Mouse (Mus musculus) T-cell, adult 66 days (primary cell): ENCODE measurements around the gene Gata2. TPM values are rescaled to one million over a fixed set of nuclear protein-coding genes. Genes with fewer than 3 reads are reported as not detected.

Source experiments
- total RNA-seq, 2 experiments: library from RNA; stranded (reverse); gene quantifications; 3 replicates in 1 of 2; 4 replicates in 1 of 2; pipeline ENCODE4 v1.2.4; 2023

Gata2 gene
- 1 to 10 TPM; 1.6 to 3.8 TPM for total RNA-seq

DNA sequence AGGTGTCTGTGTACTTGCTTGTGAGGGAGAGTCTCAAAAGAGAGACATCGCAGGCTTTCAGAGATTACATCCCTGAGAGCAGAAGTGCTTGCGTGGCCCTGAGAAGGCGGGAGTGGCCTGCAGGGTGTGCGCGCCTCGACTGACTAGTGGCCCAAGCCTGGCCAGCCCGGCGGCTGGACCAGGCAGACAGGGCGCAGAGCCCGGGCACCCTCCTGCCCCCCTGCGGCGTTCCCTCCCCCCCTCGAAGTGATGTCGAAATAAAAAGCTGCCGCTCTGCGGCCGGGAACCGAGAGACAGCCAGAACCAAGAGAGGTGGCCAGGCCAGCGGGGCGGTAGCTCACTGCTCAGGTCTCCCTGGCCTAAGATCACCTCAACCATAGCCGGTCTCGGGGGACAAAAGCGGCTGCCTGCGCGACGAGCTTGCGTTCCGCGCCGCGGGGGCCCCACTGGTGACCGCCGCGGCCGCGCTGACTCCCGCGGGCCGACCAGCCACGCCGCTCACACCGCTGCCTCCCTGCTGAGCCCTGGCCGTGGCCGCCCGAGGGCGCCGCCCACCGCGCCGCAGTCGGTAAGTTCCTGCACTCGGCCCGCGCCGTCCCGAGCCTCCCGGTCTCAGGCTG lies at the start of gene Gata2:
Gene Gata2, plus strand, starts transcription at position 459 of the 620 bp plus-strand sequence.

DNA sequence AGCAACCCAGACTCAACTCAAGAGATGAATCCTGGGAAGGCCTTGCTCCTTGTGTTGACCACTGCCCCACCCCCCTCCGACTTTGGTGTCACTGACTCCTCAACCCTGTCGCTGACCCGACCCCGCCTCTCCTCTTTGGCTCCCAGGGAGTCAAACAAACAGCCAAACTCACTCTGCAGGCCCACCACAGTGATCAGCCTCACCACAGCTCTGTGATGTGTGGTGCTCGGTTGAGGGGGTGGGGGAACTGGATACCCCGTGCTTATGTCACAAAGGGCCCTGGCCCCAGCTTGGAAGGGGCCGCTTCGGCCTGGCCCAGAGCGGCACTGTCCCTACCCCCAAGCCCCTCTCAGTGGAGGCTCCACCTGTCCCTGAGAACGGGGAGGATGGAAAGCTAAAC lies 28.3 kb downstream of the Gata2 start, which contains the start of gene Dnajb8:
Gene Dnajb8, plus strand, starts transcription at position 301 of the 400 bp plus-strand sequence.

Other genes with a start within 250 kb of the Gata2 start
- 1 to 10 TPM; 1.5 to 1.6 TPM for gene H1fx, start 212.3 kb upstream of the Gata2 start, total RNA-seq
- gene Rab7, start 148.6 kb upstream of the Gata2 start, total RNA-seq, result 100 to 1,000 TPM; 141 to 159 TPM
- gene Rpn1, start 109.4 kb upstream of the Gata2 start, total RNA-seq, result 100 to 1,000 TPM; 115 to 123 TPM
- not detected for gene Dnajb8, start 28.4 kb downstream of the Gata2 start, total RNA-seq